Mouse (Mus musculus) left cerebral cortex, adult 8-10 months (tissue): Measurements from ENCODE around the gene Scnn1a. TPM values are rescaled to one million over a fixed set of nuclear protein-coding genes. Genes with fewer than 3 reads are reported as not detected.

Experiments
- DNase-seq, 2 experiments: peaks; one replicate each; pipeline ENCODE4 v3.0.0; 2022; ENCODE audit warnings: low spot score in 2 of 2
- total RNA-seq, 4 experiments: library from RNA; stranded (reverse); gene quantifications; 2 replicates each; pipeline ENCODE4 v1.2.4; 2022

The Scnn1a gene
- total RNA-seq, 4 experiments from 2014 or later = 2.6 to 3.7 (median 3.1) TPM

DNA sequence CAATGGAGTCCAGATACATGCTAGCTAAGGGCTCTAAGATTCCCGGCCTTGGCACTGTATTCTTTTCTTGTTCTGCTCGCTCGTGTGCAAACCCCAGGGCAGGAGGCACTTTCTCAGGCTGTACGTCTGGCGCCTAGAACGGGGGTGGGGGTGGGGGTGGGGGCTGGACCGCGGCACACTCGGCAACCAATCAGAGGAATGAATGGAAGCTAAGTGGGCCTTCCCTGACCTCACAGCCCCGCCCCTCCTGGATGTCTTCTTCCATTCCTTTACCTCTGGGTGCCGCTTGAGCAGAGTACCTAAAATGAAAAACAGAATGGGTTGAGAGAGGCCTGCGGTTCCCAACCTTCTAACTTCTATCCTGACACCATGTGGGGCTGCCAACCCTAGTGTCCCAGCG lies 11.5 kb upstream of the Scnn1a start:
- DNase-seq = no peak

DNA sequence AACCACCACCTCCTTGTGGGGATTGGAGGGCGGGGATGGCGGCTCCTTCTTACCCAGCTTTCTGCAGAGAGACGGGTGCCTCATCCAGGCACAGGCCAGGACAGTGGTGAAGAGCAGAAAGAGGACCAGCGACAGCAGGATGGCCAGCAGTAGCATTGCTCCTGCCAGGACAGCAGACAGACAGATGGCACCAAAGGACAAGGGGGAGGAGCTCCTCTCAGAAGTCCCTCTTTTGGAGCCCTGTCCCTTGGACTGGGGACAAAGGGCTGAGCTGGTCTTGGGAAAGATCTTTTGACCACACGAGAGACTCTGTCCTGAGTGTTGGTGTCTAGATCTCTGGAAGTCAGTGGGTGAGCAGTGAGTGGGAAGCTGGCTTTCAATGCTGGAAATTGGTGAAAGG lies 11.1 kb upstream of the Scnn1a start:
- DNase-seq = no peak

DNA sequence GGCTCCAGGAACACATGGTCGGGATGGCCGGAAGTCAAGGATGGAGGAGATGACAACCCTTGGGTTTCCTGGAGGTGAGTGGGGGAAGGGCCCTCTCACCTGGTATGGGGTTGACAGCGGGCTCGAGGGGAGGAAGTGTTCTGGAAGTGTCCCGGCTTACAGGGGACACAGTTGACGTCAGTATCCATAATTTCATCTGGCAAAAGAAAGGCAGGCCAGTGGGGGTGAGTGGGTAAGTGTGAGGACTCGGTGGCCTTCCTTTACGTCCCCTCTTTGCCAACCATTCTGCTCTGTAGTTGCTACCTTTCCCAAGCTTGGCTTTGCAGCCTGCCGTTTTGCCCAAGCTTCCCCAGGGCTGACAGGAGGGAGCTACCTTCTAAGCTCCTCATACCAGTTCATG lies 8.3 kb upstream of the Scnn1a start:
- DNase-seq = no peak

DNA sequence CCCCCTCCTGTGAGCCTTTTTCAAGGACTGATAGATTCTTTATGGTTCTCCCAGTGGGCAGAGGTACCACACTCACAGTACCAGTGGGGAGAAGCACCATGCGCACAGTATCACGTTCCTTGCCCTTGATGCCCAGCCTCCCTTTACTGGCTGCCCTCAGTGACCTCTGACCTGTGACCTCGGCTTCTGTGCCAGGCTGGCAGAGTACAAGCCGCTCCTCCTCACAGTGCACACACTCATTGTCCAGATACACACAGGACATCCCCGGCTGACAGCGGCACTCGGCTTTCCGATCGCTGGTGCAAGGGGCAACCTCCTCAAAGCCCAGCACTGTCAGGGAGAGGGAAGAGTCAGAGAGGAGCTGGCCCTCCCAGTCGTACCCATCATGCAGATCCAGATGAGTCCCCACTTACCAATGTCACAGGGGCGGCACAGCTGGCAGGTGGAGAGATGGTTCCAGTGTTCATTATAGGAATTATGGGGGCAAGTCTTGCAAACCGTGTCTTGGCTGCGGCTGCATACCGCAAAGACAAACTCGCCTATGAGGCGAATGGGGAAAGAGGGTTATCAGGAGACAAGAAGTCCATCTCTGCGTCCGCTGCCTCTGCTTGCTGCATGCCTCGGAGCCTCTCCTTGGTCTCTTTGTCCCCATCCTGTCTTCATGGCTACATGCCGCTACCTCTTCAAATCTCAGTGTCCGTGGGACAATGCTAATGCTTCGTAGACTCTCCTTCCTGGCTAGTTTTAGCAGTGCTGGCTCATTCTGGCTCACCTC lies 7.7 kb upstream of the Scnn1a start:
- DNase-seq = no peak

DNA sequence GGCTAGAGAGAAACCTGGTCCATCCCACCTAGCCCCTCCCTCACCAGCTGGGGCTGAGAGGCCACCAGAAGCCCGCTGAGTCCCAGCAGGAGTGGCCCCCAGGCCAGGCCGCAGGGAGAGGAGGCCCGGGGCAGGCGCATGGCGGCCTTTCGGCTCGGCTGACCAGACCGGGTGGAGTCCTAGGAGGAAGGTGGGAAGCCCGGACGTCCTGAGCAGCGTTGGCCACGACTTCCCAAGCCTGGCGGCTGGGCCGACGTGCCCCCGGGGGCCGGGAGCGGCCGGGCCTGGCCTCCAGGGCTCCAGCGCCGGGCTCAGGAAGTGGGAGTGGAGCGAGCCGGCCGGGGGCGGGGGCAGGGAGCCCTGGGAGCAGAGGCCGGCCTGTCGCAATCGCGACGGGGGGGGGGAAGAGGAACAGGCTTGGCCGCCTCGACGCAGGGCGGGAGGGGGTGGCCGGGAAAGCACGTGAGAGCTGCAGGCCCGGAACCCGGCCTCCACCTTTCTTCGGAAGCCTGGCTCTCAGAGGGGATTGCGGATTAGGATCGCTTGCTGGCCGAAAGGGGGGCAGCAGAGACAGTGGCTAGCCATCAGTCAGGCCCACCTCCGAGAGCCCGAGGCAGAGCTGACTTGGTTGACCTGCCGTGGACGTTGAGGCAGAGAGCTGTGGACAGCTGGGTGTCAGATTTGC lies 6.8 kb upstream of the Scnn1a start, which contains the start of gene Ltbr:
Gene Ltbr, minus strand, starts transcription at position 340 of the 685 bp plus-strand sequence.
- no peak for DNase-seq

DNA sequence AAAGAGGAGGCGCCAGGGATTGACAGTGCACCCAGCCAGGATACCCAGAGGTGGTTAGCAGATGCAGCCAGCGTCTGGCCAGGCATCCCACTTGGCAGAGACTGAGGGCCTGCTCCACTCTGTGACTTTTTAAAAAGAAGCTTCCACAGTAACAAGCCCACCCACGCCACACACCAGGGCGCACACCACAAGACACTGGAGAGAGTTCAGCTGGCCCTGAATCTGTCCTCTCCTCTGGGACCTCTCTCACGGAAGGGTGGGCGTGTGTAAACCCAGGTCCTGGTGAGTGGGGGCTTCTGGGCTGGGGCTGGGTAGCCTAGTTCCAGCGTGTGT lies 6.3 kb upstream of the Scnn1a start:
- DNase-seq = no peak

DNA sequence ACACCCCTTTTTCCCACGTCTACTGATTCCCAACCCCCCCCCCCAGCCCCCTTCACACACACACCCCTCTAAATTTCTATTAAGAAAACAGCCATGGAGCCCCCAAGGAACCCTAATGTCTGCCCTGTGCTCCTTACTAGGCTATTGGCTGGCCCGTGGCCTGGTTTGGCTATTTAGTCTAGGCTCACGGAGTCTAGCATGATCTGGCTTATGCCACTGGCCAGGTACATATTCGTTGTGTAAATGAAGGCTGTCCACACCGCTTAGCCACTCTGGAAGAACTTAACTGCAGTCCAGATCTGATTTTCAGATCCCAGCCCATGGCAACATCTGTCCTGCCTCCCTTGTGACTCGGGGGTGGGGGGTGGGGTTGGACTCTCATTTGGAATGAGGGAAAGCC lies 5.7 kb upstream of the Scnn1a start:
- no peak for DNase-seq

DNA sequence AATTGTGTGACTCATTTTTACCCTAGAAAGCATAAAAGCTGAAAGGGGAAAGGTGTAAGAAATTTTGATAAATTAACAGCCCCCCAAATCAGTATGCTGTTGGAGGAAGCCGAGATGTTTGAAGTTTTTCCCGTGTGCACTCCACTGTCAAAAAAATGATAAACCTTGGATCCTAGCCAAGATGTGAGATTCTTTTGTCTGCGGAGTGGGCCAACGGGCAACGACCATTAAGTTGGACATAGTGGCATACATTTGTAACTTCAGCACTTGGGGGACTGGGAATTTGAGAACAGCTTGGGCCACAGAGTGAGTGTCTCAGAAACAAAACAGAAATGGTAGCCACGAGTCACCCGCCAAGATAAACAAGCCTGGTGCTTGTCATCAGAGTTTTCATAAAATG lies 3.4 kb upstream of the Scnn1a start:
- no peak for DNase-seq

DNA sequence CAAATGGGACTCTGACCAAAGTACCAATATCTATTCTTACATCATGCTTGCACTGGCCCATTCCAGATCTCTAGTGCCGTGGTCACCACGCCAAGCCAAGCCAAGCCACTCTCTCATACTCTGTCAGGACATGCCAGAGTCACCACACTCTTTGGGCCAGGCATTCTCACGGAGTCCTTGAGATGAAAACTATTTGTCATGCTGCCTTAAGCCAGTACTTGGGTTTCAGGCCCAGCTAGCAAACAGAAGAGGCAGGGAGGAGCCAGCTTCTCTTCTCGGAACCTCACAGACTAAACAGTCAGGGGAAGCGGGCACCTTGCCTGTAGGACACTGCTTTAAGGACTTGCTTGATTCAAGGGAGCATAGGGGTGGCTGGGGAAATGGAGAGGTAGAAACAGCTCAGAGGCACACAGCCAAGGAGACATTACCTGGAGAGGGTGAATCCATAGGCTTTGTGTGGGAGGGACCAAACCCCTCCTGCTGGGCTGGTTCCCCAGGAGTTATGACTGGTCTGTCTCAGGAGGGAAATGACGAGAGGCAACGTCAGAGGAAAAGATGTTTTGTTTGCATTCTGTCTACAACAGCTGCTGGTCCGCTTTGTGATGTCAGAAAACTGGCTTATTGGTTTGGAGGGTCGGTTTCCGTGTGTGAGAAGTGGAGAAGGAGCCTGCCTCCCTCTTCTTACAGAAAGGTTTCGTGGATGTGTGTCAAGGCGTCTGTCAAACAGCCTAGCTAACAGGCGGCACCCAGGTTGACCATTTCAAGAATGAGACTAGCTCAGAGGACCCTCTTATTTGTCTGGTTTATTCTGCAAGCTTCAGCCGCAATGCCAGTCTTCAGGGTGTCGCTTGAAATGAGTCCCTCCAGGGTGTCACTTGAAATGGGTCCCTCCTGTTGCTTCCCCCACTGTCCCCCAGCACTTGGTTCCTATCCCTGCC lies 1.2 kb upstream of the Scnn1a start:
- DNase-seq = no peak

DNA sequence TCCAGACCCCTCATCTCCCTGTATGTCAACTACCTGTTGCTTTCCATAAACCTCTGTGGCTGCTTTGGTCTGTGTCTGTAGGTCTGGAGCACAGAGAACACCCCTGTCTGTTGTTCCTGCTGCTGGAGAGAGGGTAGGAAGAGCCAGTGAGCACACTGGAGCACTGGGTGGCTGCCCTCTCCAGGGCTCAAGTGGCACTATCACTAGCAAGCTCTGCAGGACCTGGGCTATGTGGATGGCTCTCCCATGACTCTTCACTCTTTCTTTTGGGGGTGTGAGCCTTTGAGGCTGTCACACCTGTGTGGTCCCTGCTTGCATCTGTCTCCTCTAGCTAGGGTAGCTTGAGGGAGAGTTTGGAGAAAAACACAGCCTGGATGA lies 551 bp upstream of the Scnn1a start:
- no peak for DNase-seq

DNA sequence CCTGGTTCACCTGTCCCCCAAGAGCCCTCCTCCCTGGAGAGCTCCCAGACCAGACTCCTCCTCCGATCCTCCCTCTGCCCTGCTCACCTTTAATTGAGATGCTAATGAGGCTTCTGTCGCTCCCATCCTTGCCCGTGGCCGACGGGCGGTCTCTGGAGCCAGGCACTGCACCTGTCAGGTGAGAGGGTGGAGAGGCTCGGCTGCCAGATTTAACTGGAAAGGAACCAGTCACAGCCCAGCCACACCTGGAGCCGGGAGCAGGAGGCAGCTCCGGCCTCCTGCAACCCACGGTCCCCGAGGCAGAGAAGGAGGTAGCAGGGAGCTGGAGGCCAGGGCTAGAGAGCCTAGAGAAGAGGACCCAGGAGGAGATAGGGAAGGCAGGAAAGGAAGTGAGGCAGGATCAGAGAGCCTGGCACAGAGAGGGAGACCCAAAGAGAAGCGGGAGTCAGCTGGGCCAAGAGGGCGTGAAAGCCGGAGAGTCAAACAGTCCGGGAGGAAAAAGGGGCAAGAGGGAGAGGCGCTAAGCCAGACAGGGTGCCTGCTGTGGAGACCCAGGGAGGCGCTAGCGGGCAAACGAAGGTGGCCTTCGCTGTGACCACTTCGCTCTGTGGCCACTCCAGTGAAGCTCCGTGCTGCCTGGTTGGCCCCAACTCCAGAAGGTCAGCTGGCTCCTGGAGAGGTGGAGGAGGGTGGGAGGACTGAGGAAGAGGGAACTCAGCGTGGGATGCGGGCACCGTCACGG lies 826 bp downstream of the Scnn1a start:
- DNase-seq = no peak

DNA sequence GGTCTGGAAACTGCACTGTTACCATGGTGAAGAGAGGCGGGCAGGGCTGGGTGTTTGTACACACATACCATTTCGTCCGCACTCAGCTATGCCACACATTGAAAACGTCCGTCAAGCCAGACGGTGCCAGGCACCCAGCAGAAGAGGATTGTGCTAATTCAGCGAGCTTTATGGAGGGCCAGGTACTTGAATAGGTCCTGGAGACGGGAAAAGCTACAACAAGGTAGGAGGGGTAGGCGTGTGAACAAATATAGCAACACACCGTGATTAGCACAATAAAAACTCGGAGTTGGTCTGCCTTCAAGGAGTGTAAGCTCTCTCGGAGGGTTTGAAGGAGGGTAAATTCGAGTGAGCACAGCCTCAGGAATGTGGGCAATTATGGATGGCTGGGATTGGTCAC lies 2.3 kb downstream of the Scnn1a start:
- peak in 1 of 2 experiments; percentile 20 for DNase-seq

DNA sequence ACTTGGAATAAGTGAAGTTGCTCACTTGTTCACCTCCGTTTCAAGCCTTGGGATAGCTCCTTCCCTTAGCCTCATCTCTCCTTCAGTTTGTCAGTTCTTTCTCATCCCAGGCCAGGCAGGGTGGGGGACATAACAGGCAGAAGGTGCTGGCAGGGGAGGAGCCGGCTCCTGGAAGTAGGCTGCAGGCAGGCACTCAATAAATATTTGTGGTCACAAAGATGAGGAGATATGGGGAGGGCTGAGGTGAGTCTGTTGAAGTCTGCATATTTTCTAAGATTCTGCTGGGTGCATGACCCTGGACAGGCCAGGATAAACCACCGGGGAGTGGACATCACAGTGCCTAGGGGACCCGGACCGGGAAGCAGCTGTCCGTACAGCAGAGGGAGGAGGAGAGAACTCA lies 3.1 kb downstream of the Scnn1a start:
- DNase-seq = no peak

DNA sequence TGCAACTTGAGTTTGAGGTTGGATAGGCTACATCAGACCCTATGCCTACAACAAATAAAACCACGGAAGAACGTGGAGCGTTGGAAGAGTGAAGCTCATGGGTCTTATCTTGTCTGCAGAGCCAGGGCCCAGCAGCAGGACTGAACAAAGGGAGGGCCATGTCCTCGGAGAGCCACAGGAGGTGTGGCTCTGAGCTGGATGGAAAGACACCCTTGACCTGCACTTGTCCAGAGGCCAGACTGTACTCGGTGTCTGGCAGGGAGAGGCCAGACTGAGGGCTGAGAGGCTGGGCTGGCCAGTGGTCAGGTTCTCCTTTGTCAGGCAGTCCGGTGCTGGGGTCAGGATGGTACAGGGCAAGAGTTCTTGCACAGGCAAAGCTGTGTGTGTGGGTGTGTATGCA lies 4.9 kb downstream of the Scnn1a start:
- DNase-seq = no peak

DNA sequence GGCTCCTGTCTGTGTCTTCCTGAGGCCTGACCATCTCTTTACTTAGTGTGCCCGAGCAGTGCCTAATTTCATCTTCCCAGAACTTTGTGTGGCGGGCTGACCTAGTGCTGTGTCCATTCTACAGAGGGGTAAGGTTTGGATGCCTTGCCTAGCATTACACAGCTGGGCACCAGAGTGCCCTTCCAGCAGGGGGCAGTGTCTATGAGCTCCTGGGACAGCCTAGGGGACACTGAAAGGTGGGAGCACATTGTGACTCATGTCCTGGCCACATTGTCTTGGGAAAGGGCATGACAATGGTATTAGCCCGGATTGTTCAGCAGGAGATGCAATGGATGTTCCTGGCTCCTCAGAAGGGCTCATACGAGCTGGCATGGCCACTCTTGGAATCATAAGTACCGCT lies 7.8 kb downstream of the Scnn1a start:
- no peak for DNase-seq

DNA sequence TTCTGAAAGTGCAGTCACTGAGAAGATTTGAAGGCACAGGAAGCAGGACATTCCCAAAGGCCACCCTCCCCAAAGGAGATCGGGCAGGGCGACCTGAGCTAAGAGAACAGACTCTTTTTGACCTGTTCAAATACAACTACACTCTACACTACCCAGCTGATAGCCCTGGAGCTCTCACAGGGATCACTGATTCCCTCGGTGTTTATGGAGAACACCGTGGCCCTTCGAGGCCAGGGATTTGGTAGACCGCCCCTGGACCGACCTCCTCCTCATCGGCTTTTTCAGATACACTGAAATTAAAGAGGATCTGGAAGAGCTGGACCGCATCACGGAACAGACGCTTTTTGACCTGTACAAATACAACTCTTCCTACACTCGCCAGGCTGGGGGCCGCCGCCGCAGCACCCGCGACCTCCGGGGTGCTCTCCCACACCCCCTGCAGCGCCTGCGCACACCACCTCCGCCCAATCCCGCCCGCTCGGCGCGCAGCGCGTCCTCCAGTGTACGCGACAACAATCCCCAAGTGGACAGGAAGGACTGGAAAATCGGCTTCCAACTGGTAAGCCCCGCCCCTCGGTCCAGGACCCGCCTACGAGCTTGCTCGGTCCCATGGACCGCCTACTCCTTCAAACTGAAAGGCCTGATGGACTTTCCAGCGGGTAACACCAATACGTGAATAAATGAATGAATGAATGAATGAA lies 10.3 kb downstream of the Scnn1a start:
- DNase-seq = peak; percentile 40 to 64

DNA sequence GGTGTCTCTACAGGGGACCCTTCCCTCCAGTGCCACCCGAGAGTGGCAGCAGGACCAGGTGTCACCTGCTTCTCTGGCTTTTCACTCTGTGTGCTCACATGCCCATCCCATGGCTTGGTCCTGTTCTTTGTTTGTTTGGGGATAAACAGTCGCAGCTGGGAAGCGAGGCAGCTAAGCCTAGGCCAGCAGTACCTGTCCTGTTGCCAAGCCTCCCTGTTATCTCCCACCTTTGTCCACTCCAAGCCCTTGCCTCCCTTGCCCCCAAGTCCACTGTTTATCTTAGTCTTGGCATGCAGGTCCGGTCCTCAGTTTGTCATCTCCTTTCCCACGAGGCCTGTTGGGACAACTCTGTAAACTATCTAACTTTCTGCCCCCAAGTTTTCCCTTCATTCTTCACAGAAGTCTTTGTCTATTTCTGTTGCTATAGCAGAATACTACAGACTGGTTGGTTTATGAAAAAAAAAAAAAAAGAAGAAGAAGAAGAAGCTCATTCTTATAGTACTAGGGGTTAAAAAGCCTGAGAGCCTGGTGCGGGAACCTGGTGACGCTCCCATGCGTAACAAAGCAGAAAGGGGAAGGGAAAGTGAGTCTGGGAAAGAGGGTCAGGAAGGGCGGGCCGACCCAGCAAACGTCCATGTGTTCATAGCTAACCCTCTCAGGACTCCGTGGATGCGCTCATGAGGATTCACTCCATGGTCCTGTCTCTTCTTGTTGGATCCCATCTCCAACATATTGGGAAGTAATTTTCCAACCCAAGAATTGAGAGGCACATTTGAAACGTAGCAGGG lies 12.8 kb downstream of the Scnn1a start:
- no peak for DNase-seq

DNA sequence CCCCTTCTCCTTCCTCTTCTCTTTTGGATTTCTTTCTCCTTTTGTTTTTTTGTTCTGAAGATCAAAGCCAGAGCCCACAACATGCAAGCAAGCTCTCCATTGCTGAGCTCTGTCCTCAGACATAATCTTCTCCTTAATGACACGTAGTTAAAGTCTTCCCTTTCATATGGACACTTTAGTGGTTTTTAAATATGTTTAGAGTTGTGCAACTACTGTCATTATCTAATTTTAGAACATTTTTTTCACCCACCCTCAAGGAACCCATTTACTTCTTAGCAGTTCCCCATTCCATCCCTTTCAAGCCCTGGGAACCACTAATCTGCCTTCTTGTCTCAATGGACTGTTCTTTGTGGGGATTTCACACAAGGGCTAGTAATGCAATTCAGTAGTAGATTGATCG lies 13.9 kb downstream of the Scnn1a start:
- no peak for DNase-seq

DNA sequence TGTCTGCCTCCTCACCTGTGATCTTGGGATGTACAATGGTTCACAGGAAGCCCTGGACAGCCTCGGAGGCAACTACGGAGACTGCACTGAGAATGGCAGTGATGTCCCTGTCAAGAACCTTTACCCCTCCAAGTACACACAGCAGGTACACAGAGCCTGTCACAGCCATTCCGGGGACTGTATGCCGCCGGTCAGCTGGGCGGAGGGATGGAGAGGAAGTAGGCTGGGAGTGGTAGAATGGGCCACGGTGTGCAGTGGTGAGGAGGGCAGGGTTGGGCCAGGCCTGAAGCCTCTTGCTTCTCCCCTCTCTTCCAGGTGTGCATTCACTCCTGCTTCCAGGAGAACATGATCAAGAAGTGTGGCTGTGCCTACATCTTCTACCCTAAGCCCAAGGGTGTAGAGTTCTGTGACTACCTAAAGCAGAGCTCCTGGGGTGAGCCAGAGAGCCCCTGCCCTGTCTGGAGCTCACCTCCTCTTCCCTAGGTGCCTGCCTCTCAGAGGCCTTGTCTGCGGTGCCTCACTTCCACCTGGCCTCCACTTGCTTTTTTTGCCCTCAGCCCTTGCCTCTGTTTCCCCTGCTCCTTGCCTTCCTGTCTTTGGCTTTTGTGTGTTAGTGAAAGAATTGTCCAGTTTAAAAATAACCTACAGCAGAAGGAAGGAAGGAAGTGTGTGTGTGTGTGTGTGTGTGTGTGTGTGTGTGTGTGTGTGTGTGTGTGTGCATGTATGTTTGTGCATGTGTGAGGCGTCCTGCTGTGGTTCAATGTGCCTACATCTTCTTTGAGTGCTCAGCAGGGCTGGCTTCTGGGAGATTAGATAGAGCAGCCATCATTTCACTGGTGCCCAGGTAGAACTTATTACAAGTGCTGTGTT lies 18.6 kb downstream of the Scnn1a start:
- no peak for DNase-seq
